Mouse (Mus musculus): ENCODE measurements around the gene Mllt1. TPM values are rescaled to one million over a fixed set of nuclear protein-coding genes. Genes with fewer than 3 reads are reported as not detected.

Mllt1 gene
- polyA plus RNA-seq, 1 experiment = 149 TPM

DNA sequence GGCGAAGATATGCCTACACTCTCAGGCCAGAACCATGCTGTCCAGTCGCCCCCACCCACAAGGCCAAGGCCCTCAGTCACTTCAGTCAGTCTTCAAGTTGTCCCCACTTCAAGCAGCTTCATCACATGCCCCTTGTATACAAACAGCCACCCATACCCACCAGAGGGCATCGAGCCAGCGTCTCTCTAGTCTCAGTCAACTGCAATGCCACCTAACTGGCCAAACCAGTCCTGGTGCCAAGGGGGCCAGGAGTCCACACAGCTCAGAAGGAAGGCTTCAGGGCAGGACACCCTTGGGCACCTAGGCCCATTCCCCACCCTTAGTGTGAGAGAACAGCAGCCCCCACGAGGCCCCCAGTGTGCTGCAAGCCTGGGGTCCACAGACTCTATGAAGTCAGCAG, 28.1 kb downstream of the Mllt1 start:
- no peak for DNase-seq (ENCODE audit: low read depth)
- TF ChIP-seq POLR2A (IDR thresholded peaks at IDR 0.05; ENCODE audit: borderline replicate concordance, extremely low read depth, insufficient read depth, insufficient read length, poor library complexity, severe bottlenecking) (no peak), CTCF (IDR thresholded peaks at IDR 0.05; ENCODE audit: borderline replicate concordance, extremely low read depth, insufficient read depth, insufficient read length) (no peak)

DNA sequence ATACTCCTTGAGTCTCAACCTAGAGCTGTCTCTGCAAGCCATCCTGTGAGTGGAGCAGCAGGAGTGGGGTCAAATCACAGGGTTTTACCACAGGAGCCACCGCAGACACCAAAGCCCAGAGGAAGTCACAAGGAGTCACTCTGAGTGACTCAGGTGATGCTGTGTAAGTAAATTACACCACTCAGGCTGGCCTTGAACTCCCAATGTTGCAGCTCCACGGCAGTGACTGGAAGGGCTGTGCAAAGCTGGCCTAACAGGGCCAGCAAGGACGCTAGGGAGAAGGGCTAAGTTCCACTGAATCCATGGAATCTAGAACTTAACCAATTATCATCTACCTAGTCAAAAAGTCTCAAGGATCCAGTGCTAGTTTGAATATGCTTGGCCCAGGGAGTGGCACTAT, 29.0 kb downstream of the Mllt1 start:
- no peak for TF ChIP-seq CTCF (IDR thresholded peaks at IDR 0.05; ENCODE audit: borderline replicate concordance, extremely low read depth, insufficient read depth, insufficient read length)
- no peak for TF ChIP-seq POLR2A (IDR thresholded peaks at IDR 0.05; ENCODE audit: borderline replicate concordance, extremely low read depth, insufficient read depth, insufficient read length, poor library complexity, severe bottlenecking)
- no peak for DNase-seq (ENCODE audit: low read depth)

DNA sequence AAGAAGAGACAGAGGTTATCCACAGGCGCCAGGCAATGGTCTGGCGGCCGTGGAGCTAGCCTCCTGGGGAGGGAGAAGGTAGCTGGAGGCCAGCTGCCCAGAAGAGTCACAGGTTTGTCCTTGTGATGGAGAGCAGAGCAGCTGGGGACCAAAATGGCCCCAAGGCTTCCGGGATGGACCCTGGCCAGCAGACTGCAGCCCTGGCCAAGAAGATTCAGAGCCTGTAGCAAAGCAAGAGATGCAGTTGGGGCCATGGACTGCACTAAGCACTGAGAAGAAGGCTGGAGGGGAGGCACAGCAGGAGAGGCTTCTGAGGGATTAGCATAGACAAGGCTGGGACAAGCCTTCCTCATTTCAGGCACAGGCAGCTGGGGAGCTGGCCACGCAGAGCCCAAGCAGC, 32.5 kb downstream of the Mllt1 start:
- no peak for DNase-seq (ENCODE audit: low read depth)
- no peak for TF ChIP-seq CTCF (IDR thresholded peaks at IDR 0.05; ENCODE audit: borderline replicate concordance, extremely low read depth, insufficient read depth, insufficient read length)
- TF ChIP-seq POLR2A (IDR thresholded peaks at IDR 0.05; ENCODE audit: borderline replicate concordance, extremely low read depth, insufficient read depth, insufficient read length, poor library complexity, severe bottlenecking) = no peak

DNA sequence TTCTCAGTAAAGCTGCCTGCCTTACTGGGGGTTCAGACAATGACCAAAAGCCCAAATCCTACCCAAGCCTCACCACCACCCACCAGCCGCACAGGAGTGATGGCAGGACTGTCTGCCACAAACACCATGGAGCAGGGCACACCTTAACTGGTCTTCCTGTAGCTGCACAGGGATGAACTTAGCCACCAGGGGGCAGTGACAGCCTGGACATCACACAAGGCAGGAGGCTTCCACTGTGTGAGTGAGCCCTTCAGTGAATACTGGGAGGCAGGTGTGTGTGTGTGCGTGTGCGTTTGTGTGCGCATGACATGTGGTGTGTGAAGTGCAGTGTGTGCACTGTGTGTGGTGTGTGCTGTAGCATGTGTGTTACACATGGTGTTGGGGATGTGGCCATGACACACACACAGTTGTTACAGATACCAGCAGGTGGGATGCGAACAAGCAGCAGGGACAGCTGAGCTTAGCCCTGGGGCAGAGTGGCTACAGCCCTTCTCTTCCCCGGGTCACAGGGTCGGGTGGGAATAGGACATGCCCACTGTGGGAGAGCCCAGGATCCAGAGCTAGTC, 37.5 kb downstream of the Mllt1 start:
- TF ChIP-seq POLR2A (IDR thresholded peaks at IDR 0.05; ENCODE audit: borderline replicate concordance, extremely low read depth, insufficient read depth, insufficient read length, poor library complexity, severe bottlenecking) = no peak
- peak; percentile 88 for TF ChIP-seq CTCF (IDR thresholded peaks at IDR 0.05; ENCODE audit: borderline replicate concordance, extremely low read depth, insufficient read depth, insufficient read length)
- peak; percentile 85 for DNase-seq (ENCODE audit: low read depth)

DNA sequence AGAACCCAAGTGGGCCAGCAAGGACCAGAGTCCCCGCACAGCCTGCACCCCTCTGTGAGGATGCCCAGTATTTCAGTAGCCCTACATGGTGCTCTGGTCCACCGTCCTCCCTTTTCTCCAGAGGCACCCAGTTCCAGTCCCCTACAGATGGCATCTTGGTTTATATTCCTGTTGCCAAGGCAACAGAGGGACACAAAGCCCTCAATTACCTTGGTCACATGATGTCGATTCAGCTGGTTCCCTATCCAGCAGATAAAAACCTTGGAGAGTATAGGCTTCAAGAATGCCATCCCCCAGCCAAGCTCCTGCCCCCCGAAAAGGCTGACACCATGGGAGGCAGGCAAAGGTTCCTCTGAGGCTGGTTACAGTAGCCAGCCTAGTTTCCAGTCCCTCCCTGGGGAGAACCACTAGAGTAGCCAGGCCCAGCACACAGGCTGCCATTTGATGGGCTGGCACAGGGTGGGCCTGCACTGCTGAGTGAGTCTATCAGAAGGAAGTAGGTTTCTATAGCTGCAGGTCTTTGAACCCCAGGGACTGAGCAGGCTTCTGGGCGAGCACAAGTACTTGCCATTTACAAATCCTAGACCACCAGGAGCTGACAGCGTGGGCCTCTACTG, 38.6 kb downstream of the Mllt1 start:
- DNase-seq (ENCODE audit: low read depth) = peak; percentile 88
- TF ChIP-seq CTCF (IDR thresholded peaks at IDR 0.05; ENCODE audit: borderline replicate concordance, extremely low read depth, insufficient read depth, insufficient read length) (no peak), POLR2A (IDR thresholded peaks at IDR 0.05; ENCODE audit: borderline replicate concordance, extremely low read depth, insufficient read depth, insufficient read length, poor library complexity, severe bottlenecking) (no peak)

DNA sequence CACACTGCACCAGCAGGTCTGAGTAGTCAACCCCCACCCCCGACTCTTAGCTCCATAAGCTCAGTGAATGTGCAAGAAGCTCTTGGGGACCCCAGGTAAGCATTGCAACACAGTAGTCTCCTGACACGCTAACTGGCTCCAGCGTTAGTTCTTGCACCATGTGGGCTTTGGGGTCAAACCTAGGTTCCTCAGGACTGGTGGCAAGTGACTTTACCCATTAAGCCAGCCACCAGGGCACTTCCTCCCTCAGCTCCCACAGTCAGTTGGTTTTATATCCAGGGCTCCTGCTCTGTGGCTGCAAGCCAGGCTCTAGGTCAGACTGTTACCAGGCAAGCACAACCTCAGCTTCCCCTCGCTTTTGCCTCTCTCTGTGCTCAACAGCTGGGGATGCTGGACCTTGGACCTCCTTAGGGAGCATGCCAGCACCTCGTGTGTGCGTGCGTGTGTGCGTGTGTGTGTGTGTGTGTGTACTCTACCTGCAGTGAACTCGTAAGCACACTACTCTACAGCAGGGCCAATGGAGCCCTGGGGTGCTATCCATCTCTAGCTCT, 39.8 kb downstream of the Mllt1 start:
- TF ChIP-seq POLR2A (IDR thresholded peaks at IDR 0.05; ENCODE audit: borderline replicate concordance, extremely low read depth, insufficient read depth, insufficient read length, poor library complexity, severe bottlenecking) = no peak
- TF ChIP-seq CTCF (IDR thresholded peaks at IDR 0.05; ENCODE audit: borderline replicate concordance, extremely low read depth, insufficient read depth, insufficient read length) = no peak
- DNase-seq (ENCODE audit: low read depth) = no peak

DNA sequence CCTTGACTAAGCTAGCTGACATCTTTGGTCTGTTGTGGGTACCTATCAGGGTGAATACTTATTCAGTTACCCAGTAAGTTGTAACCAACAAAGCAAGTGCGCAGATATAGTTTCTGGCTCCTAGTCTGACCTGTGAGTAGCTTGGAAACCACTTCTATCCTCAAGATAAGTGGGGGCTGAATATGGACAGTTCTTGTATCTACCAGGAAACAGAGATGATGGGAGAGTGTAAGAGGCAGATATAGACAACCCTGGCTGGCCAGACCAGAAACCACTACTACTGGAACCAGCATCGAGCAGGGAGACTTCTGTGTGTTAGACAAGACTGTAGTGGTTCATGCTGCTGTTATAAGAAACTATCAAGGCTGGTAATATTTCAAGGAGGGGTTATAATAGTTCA, 45.2 kb downstream of the Mllt1 start:
- TF ChIP-seq POLR2A (IDR thresholded peaks at IDR 0.05; ENCODE audit: borderline replicate concordance, extremely low read depth, insufficient read depth, insufficient read length, poor library complexity, severe bottlenecking) (no peak), CTCF (IDR thresholded peaks at IDR 0.05; ENCODE audit: borderline replicate concordance, extremely low read depth, insufficient read depth, insufficient read length) (no peak)
- no peak for DNase-seq (ENCODE audit: low read depth)

DNA sequence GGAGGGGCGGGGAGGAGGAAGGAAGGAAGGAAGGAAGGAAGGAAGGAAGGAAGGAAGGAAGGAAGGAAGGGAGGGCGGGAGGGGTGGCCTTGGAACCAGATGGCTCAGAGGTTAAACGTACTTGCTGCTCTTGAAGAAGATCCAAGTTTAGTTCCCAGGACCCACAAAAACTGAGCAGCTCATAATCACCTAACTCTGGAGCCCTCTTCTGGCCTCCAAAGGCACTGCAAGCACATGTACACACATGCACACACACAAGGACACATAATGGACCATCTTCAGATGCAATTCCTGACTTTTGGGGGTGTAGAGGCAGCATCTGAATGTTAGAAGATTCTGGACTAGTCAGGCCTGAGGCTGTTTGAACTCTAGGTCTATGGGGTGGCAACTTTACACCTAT, 47.2 kb downstream of the Mllt1 start:
- no peak for DNase-seq (ENCODE audit: low read depth)
- TF ChIP-seq CTCF (IDR thresholded peaks at IDR 0.05; ENCODE audit: borderline replicate concordance, extremely low read depth, insufficient read depth, insufficient read length) (peak; percentile 26; the same call in 1 of the 2 replicates), POLR2A (IDR thresholded peaks at IDR 0.05; ENCODE audit: borderline replicate concordance, extremely low read depth, insufficient read depth, insufficient read length, poor library complexity, severe bottlenecking) (no peak)

DNA sequence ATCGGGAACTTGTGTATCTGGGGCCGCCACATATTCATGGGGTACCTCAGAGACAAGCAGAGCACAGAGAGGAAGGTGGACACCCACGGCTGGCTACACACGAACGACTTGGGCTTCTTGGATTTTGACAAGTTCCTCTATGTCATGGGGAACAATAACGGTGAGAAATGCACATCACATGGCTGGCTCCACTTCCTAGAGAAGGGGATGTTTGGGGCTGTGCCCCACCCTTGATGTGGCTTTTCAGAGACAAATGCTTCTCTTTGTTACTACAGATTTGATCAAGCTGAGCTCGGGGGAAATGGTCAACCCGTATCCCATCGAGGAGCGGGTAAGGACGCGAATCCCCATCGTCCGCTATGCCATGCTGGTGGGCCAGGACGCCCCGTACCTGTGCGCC, 50.4 kb downstream of the Mllt1 start:
- TF ChIP-seq CTCF (IDR thresholded peaks at IDR 0.05; ENCODE audit: borderline replicate concordance, extremely low read depth, insufficient read depth, insufficient read length) = no peak
- no peak for TF ChIP-seq POLR2A (IDR thresholded peaks at IDR 0.05; ENCODE audit: borderline replicate concordance, extremely low read depth, insufficient read depth, insufficient read length, poor library complexity, severe bottlenecking)
- no peak for DNase-seq (ENCODE audit: low read depth)

DNA sequence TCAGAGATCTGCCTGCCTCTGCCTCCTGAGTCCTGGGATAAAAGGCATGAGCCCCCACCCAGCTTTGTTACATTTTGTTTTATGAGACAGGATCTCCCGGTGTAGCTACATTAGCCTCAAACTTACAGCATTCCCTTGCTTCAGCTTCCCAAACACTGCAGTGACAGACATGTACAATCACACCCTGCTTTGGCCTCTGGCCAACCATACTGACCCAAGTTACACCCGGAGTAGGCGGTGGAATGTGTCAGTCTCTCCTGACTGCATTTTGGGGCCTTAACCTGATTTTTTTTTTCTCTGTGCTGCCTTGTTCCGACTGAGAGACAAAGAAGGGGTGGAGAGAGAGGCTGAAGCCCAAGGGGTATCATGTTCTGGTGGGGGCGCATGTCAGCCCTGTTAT, 50.9 kb downstream of the Mllt1 start:
- TF ChIP-seq CTCF (IDR thresholded peaks at IDR 0.05; ENCODE audit: borderline replicate concordance, extremely low read depth, insufficient read depth, insufficient read length) (no peak), POLR2A (IDR thresholded peaks at IDR 0.05; ENCODE audit: borderline replicate concordance, extremely low read depth, insufficient read depth, insufficient read length, poor library complexity, severe bottlenecking) (no peak)
- peak; percentile 37 for DNase-seq (ENCODE audit: low read depth)

DNA sequence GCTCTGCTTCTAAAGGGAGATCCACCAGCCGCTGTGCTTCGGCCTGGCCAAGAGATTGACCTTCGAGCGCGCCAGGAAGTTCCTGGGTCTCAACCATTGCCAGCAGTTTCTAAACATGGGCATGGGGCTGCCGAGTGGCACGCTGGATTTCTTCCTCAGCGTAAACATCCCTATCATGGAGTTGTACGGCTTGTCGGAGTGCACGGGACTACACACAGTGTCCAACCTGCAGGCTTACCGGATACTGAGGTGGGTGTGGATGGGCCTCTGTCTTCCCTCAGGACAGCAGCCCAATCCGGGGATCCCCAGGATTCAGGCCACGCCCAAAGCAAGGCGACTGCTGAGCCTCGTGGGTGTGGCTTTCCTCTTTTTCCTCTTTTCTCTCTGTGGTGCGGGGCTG, 51.6 kb downstream of the Mllt1 start:
- no peak for DNase-seq (ENCODE audit: low read depth)
- TF ChIP-seq POLR2A (IDR thresholded peaks at IDR 0.05; ENCODE audit: borderline replicate concordance, extremely low read depth, insufficient read depth, insufficient read length, poor library complexity, severe bottlenecking) (no peak), CTCF (IDR thresholded peaks at IDR 0.05; ENCODE audit: borderline replicate concordance, extremely low read depth, insufficient read depth, insufficient read length) (no peak)

DNA sequence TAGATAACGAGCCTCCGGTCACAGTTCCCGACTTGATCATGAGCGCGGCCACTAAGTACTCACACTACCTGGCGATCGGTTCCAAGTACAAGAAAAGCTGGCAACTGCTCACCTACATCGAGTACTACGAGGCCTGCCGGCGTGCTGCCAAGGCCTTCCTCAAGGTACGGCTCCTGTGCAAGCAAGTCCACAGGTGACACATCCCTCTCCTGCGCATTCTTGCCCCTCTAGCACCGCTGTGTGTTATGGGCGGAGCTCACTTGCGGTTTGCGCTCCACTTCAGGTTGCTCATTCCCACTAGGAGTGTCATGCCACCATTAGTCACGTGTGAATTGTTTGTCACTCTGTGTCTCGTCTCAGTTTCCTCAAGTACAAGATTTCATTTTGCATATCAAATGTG, 57.8 kb downstream of the Mllt1 start:
- no peak for DNase-seq (ENCODE audit: low read depth)
- TF ChIP-seq CTCF (IDR thresholded peaks at IDR 0.05; ENCODE audit: borderline replicate concordance, extremely low read depth, insufficient read depth, insufficient read length) = no peak

Measured in brain, embryonic 14.5 days (tissue).